Mouse (Mus musculus): ENCODE data around the gene Esyt1. TPM values are rescaled to one million over a fixed set of nuclear protein-coding genes. Genes with fewer than 3 reads are reported as not detected.
"Not testable (repeated sequence)": the region's sequence is repeated elsewhere in the genome, so short reads cannot be mapped to it uniquely, and the experiment has no call there.

The Esyt1 gene
- polyA plus RNA-seq, 1 experiment from 2014 or later: 24.4 TPM

DNA sequence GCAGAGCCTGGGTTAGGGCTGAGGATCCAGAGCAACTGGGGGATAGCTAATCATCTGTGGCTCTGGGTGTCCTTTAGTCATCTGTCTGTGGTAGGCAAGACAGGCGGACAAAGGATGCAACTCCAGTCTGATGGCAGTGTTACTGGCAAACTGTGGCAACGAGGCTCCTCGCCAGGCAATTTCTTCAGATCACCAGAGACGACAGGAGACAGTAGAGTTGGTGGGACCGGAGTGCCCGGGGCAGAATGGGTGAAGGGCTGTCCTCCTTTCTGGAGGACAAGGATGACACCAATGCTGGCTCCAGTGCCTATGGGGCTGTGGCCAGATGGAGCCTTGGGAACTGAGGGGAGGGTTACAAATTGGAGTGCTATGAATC, 24.0 kb upstream of the Esyt1 start:
- not testable (repeated sequence) for ATAC-seq; H3K27me3 ChIP-seq (replicated peaks; ENCODE audit: control insufficient read depth, insufficient read depth, low read length); H3K9me3 ChIP-seq (ENCODE audit: control insufficient read depth, low read length); H3K4me3 ChIP-seq (ENCODE audit: low read length); H3K4me1 ChIP-seq (ENCODE audit: control insufficient read depth, insufficient read depth, low read length); H3K4me2 ChIP-seq (ENCODE audit: low read depth, low read length); H3K36me3 ChIP-seq (ENCODE audit: control insufficient read depth, insufficient read depth, low read length)
- WGBS: 70% methylated on average over 6 of the region's 6 CpGs
- Histone ChIP-seq H3K27ac (ENCODE audit: low read length) (peak overlapping the region; percentile 45), H3K9ac (ENCODE audit: low read depth, low read length) (peak overlapping the region; percentile 37; the same call in 1 of the 2 replicates)

DNA sequence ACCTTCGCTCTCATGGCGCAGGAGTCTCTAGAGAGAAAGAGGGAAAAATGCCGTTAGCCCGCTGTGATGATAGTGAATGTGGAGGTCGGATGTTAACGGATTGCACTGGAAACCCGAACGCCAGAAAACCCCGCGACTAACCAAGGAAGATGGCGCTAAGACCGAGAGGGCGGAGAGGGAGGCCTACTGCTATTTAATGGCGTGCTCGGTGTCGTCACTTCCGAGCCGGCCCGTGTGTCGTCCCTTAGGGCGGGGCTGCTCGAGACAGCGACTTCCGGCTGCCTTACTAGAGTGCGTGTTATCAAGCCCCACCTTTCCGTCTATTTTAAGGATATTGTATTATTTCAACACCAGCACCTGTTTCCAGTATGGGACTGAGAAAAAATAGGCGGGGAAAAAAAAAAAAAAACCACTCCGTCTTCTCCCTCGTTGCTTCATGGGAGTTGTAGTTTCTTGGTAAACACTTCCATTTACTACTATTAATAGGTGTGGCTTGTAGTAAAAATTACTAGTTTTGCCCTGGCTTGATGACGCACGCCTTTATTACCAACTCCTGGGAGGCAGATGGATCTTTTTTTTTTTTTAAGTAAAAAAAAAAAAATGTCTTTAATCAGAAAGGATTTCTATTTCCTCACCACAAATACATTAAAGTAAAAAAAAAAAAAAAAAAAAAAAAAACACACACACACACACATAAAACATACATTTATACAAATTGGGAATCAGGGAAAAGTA, 23.4 kb upstream of the Esyt1 start, which contains the start of gene Rpl41:
Gene Rpl41, minus strand, starts transcription at position 359 of the 735 bp plus-strand sequence.
- Histone ChIP-seq H3K9ac (ENCODE audit: low read depth, low read length) (peak within 1 kb of the TSS; percentile 84), H3K4me1 (ENCODE audit: control insufficient read depth, insufficient read depth, low read length) (0 out of 2 replicates have a peak, but pooled peaks cover 4% of the 10 kb centered on the region), H3K4me2 (ENCODE audit: low read depth, low read length) (peak within 1 kb of the TSS; percentile 67), H3K36me3 (ENCODE audit: control insufficient read depth, insufficient read depth, low read length) (peaks cover 11% of the 10 kb centered on the region), H3K27ac (ENCODE audit: low read length) (peak within 1 kb of the TSS; percentile 95), H3K27me3 (replicated peaks; ENCODE audit: control insufficient read depth, insufficient read depth, low read length) (no peaks in the 10 kb centered on the region), H3K4me3 (ENCODE audit: low read length) (peak within 1 kb of the TSS; percentile 72), H3K9me3 (ENCODE audit: control insufficient read depth, low read length) (no peaks in the 10 kb centered on the region)
- WGBS: under 1% methylated on average over 31 of the region's 31 CpGs
- ATAC-seq: peak; percentile 87

- H3K4me1 ChIP-seq (ENCODE audit: control insufficient read depth, insufficient read depth, low read length); H3K9me3 ChIP-seq (ENCODE audit: control insufficient read depth, low read length); H3K27me3 ChIP-seq (replicated peaks; ENCODE audit: control insufficient read depth, insufficient read depth, low read length); ATAC-seq: not testable (repeated sequence)
- Histone ChIP-seq H3K4me3 (ENCODE audit: low read length) (peak overlapping the region; percentile 72), H3K27ac (ENCODE audit: low read length) (peak overlapping the region; percentile 95), H3K4me2 (ENCODE audit: low read depth, low read length) (peak overlapping the region; percentile 67), H3K9ac (ENCODE audit: low read depth, low read length) (peak overlapping the region; percentile 84), H3K36me3 (ENCODE audit: control insufficient read depth, insufficient read depth, low read length) (peaks cover 15% of the 10 kb centered on the region)
- WGBS: under 1% methylated on average over 27 of the region's 30 CpGs
Measured at GRCm38 (mm10) chr10:128548051-128548791, 22.6 kb upstream of the Esyt1 start.

DNA sequence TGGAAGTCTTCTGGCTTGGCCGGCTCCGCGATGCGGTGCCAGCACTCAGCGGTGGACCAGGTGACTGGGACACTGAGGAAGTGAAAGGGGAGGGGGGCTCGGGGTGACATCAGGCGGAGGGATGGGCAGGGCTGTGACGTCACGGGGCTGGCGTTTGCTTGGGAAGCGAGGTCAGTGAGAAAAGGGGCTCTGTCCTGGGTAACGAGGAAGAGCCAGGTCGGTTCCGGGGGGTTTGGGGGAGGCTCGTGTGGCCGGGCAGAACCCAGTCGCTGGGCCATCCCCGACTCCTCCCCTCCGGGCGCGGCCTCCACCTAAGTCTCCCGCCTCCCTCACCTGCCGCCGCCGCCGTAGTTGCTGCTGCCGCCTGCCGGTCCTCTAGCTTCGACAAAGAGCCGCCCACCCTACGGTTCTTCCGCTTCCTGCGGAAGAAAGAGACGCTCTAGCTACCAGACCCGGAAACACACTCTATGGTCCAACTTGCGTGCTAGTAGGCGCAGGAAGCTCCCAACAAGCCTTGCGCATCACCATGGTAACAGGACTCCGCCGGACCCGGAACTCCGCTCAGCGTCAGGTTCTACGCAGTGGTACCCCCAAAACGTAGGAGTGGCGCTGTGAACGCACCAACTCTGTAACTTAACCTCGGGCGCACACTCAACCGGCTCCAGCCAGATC, 21.8 kb upstream of the Esyt1 start, which contains the start of gene Zc3h10:
Gene Zc3h10, minus strand, starts transcription at position 414 of the 672 bp plus-strand sequence.
- WGBS: 0% methylated on average over 48 of the region's 50 CpGs
- Histone ChIP-seq H3K9ac (ENCODE audit: low read depth, low read length) (peak within 1 kb of the TSS; percentile 84), H3K27me3 (replicated peaks; ENCODE audit: control insufficient read depth, insufficient read depth, low read length) (no peaks in the 10 kb centered on the region), H3K4me3 (ENCODE audit: low read length) (peak within 1 kb of the TSS; percentile 72), H3K4me2 (ENCODE audit: low read depth, low read length) (peak within 1 kb of the TSS; percentile 75), H3K27ac (ENCODE audit: low read length) (peak within 1 kb of the TSS; percentile 95), H3K36me3 (ENCODE audit: control insufficient read depth, insufficient read depth, low read length) (peaks cover 15% of the 10 kb centered on the region), H3K9me3 (ENCODE audit: control insufficient read depth, low read length) (no peaks in the 10 kb centered on the region), H3K4me1 (ENCODE audit: control insufficient read depth, insufficient read depth, low read length) (0 out of 2 replicates have a peak, but pooled peaks cover 4% of the 10 kb centered on the region)
- ATAC-seq: peak; percentile 90

DNA sequence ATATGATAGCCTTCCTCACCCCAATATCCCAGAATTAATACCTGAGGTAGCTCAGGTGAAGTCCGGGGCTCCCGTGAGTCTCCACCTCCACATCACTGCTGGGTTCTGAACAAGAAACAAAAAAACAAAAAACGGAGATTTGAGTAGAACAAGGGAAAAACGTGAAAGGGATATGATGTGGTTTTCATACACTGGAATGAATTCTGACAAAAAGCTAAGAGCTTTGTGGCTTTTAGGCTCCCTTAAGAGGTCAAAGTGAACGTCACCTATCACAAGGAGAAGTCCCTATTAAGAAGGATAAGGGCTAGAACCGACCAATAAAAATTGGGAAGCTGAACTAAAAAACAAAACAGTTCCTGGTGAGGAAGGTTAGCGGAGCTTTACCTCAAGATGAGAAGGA, 21.1 kb upstream of the Esyt1 start:
- WGBS: 19% methylated on average over 7 of the region's 7 CpGs
- no peaks in the 10 kb centered on the region for H3K9me3 ChIP-seq (ENCODE audit: control insufficient read depth, low read length)

DNA sequence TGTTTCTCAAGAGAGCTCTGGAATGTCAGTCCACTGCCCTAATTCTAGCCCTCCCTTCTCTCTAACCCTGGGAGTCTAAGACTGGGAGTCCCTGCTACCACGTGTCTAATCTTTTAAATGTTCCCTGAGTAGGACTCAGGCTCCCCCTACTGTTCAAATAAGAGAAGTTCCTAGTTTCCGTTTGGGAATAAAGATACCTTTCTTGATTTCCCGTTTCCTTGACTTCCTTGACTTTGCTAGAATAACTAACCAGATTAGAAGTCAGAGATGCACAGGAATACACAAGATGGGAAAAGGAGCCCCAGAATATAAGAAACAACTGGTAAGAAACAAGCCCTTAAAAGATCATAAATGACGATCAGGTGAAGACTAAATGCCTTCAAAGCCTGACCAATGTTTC, 20.7 kb upstream of the Esyt1 start:
- Histone ChIP-seq H3K27ac (ENCODE audit: low read length) (peak overlapping the region; percentile 92), H3K9me3 (ENCODE audit: control insufficient read depth, low read length) (no peaks in the 10 kb centered on the region), H3K36me3 (ENCODE audit: control insufficient read depth, insufficient read depth, low read length) (peaks cover 15% of the 10 kb centered on the region), H3K27me3 (replicated peaks; ENCODE audit: control insufficient read depth, insufficient read depth, low read length) (no peaks in the 10 kb centered on the region), H3K4me1 (ENCODE audit: control insufficient read depth, insufficient read depth, low read length) (0 out of 2 replicates have a peak, but pooled peaks cover 4% of the 10 kb centered on the region), H3K4me2 (ENCODE audit: low read depth, low read length) (peak overlapping the region; percentile 75), H3K4me3 (ENCODE audit: low read length) (peak overlapping the region; percentile 72), H3K9ac (ENCODE audit: low read depth, low read length) (peak overlapping the region; percentile 77)
- 8% methylated on average over 4 of the region's 4 CpGs for whole genome bisulfite sequencing
- no peak for ATAC-seq

More for the DNA sequence above, 21.1 kb upstream of the Esyt1 start:
- peak overlapping the region; percentile 77 for H3K9ac ChIP-seq (ENCODE audit: low read depth, low read length)
- peak overlapping the region; percentile 92 for H3K27ac ChIP-seq (ENCODE audit: low read length)
- H3K27me3 ChIP-seq (replicated peaks; ENCODE audit: control insufficient read depth, insufficient read depth, low read length): no peaks in the 10 kb centered on the region
- 0 out of 2 replicates have a peak, but pooled peaks cover 4% of the 10 kb centered on the region for H3K4me1 ChIP-seq (ENCODE audit: control insufficient read depth, insufficient read depth, low read length)
- H3K36me3 ChIP-seq (ENCODE audit: control insufficient read depth, insufficient read depth, low read length): peaks cover 15% of the 10 kb centered on the region
- no peak for ATAC-seq
- H3K4me3 ChIP-seq (ENCODE audit: low read length): peak overlapping the region; percentile 72
- H3K4me2 ChIP-seq (ENCODE audit: low read depth, low read length): peak overlapping the region; percentile 75

GRCm38 (mm10) chr10:128545570-128545898, 19.9 kb upstream of the Esyt1 start:
- no peak overlapping the region for H3K4me2 ChIP-seq (ENCODE audit: low read depth, low read length)
- H3K36me3 ChIP-seq (ENCODE audit: control insufficient read depth, insufficient read depth, low read length): peaks cover 15% of the 10 kb centered on the region
- H3K4me1 ChIP-seq (ENCODE audit: control insufficient read depth, insufficient read depth, low read length): 0 out of 2 replicates have a peak, but pooled peaks cover 4% of the 10 kb centered on the region
- no peaks in the 10 kb centered on the region for H3K27me3 ChIP-seq (replicated peaks; ENCODE audit: control insufficient read depth, insufficient read depth, low read length)
- no peaks in the 10 kb centered on the region for H3K9me3 ChIP-seq (ENCODE audit: control insufficient read depth, low read length)
- H3K4me3 ChIP-seq (ENCODE audit: low read length): no peak overlapping the region
- no peak overlapping the region for H3K9ac ChIP-seq (ENCODE audit: low read depth, low read length)
- no peak for ATAC-seq
- 88% methylated on average over 3 of the region's 3 CpGs for WGBS
- no peak overlapping the region for H3K27ac ChIP-seq (ENCODE audit: low read length)

GRCm38 (mm10) chr10:128544674-128545569, 19.3 kb upstream of the Esyt1 start:
- Histone ChIP-seq H3K27me3 (replicated peaks; ENCODE audit: control insufficient read depth, insufficient read depth, low read length) (no peaks in the 10 kb centered on the region), H3K4me3 (ENCODE audit: low read length) (no peak overlapping the region), H3K36me3 (ENCODE audit: control insufficient read depth, insufficient read depth, low read length) (peaks cover 15% of the 10 kb centered on the region), H3K27ac (ENCODE audit: low read length) (no peak overlapping the region), H3K9me3 (ENCODE audit: control insufficient read depth, low read length) (no peaks in the 10 kb centered on the region), H3K4me1 (ENCODE audit: control insufficient read depth, insufficient read depth, low read length) (0 out of 2 replicates have a peak, but pooled peaks cover 4% of the 10 kb centered on the region), H3K9ac (ENCODE audit: low read depth, low read length) (no peak overlapping the region), H3K4me2 (ENCODE audit: low read depth, low read length) (no peak overlapping the region)
- 92% methylated on average over 37 of the region's 37 CpGs for WGBS
- no peak for ATAC-seq
